20 mouse cellular contexts compared by ENCODE assay signal in the genomic region with DNA sequence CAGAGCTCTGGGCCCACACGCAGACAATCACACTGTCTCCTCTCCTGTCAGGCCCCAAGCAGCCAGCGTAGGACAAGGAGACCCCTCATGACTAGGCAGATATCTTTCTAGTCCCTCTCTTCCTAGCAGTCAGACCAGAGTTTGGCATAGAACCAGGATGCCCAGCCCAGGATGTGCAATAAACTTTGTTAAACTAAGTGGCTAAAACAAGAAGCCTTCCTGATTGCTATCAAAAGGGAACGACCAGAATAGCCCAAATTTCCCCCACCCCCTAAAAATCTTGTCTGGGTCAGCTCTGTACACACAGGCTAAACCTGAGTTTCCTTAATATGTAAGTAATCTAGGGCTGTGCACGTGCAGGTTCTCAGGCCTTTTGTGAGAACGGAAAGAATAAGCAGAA. TPM values are rescaled to one million over a fixed set of nuclear protein-coding genes. Genes with fewer than 3 reads are reported as not detected.
DNase-seq lines count a peak whose midpoint lies in the region; ATAC-seq and TF ChIP-seq lines count a peak whose summit lies in the region.
"Had no signal": no experiment of that assay in that cellular context is flagged by ENCODE, and none has a peak within 500 bp of the region (broad histone marks: within the 10 kb centered on the region; RNA-seq: fewer than 3 reads in every experiment).

No protein-coding gene starts in this region.

- no peaks in the 10 kb centered on the region for H3K9me3 ChIP-seq in heart, embryonic 10.5 days
- no peaks in the 10 kb centered on the region for H3K9me3 ChIP-seq in midbrain, embryonic 13.5 days
- no peaks in the 10 kb centered on the region for H3K9me3 ChIP-seq in midbrain, embryonic 10.5 days (replicated peaks)
- H3K9me3 ChIP-seq: heart, embryonic 15.5 days; limb, embryonic 13.5 days had no signal

- 0 out of 2 replicates have a peak overlapping the region, but pooled peaks have one; percentile 1 for H3K9ac ChIP-seq in midbrain, embryonic 13.5 days (replicated peaks)
- H3K9ac ChIP-seq: heart, embryonic 15.5 days; hindbrain, embryonic 14.5 days; limb, embryonic 13.5 days had no signal

- intact Hi-C loops in heart, postnatal 36 days (cut with DNase I) = no loop called here

- peaks cover 25% of the 10 kb centered on the region for H3K4me1 ChIP-seq in heart, embryonic 10.5 days
- peaks cover 37% of the 10 kb centered on the region for H3K4me1 ChIP-seq in midbrain, embryonic 13.5 days (replicated peaks)
- H3K4me1 ChIP-seq in midbrain, embryonic 10.5 days = peaks cover 42% of the 10 kb centered on the region

- H3K27ac ChIP-seq in heart, embryonic 10.5 days = no peak overlapping the region
- H3K27ac ChIP-seq in midbrain, embryonic 13.5 days = no peak overlapping the region
- H3K27ac ChIP-seq in midbrain, embryonic 10.5 days (replicated peaks) = no peak overlapping the region
- H3K27ac ChIP-seq in layer of hippocampus, adult 2 months = no peak overlapping the region
- H3K27ac ChIP-seq: heart, embryonic 15.5 days; hindbrain, embryonic 14.5 days; limb, embryonic 13.5 days had no signal

- peaks cover 29% of the 10 kb centered on the region for H3K36me3 ChIP-seq in heart, embryonic 10.5 days
- peaks cover 32% of the 10 kb centered on the region for H3K36me3 ChIP-seq in midbrain, embryonic 13.5 days
- H3K36me3 ChIP-seq in midbrain, embryonic 10.5 days = peaks cover 32% of the 10 kb centered on the region

- H3K4me3 ChIP-seq in heart, embryonic 10.5 days = no peak overlapping the region
- no peak overlapping the region for H3K4me3 ChIP-seq in midbrain, embryonic 13.5 days (replicated peaks)
- H3K4me3 ChIP-seq in midbrain, embryonic 10.5 days = no peak overlapping the region
- no peak overlapping the region for H3K4me3 ChIP-seq in layer of hippocampus, adult 2 months
- H3K4me3 ChIP-seq: erythroblast, embryonic 14.5 days; heart, embryonic 15.5 days; limb, embryonic 13.5 days had no signal

- no peak overlapping the region for H3K4me2 ChIP-seq in midbrain, embryonic 13.5 days (replicated peaks)
- H3K4me2 ChIP-seq: heart, embryonic 15.5 days; hindbrain, embryonic 14.5 days; limb, embryonic 13.5 days had no signal

- TF ChIP-seq CTCF in layer of hippocampus, adult 2 months (conservative IDR thresholded peaks at IDR 0.05) = no peak

- no peak for ATAC-seq in midbrain, embryonic 13.5 days

- peak; percentile 6 for DNase-seq in cerebellum, adult 11-12 months
- no peak for DNase-seq in cerebellum, adult 9-11 months
- peak; percentile 28 for DNase-seq in heart, embryonic 10.5 days (ENCODE audit: low spot score)
- DNase-seq in heart, postnatal 36 days = no peak
- DNase-seq in midbrain, embryonic 10.5 days (ENCODE audit: low spot score) = no peak
- DNase-seq in layer of hippocampus, adult 9-10 months (ENCODE audit: low spot score) = no peak
- no peak for DNase-seq in layer of hippocampus, adult 2 months (ENCODE audit: low spot score in 2 of 2)
- DNase-seq: adrenal gland, postnatal 10 days; cerebellum, adult 18-20 months; kidney, adult 11 months; kidney, postnatal 10 days; layer of hippocampus, adult 9-11 months; right cerebral cortex, adult 18-20 months; thymus, adult 18-20 months had no signal

- 82% methylated on average over 5 of the region's 5 CpGs for WGBS in heart, embryonic 10.5 days
- WGBS in midbrain, embryonic 13.5 days = 85% methylated on average over 5 of the region's 5 CpGs
- 88% methylated on average over 5 of the region's 5 CpGs for WGBS in midbrain, embryonic 10.5 days

- H3K27me3 ChIP-seq in heart, embryonic 10.5 days (ENCODE audit: insufficient read depth, poor library complexity, severe bottlenecking) = peaks cover 4% of the 10 kb centered on the region
- no peaks in the 10 kb centered on the region; the same call in 1 of the 2 replicates for H3K27me3 ChIP-seq in midbrain, embryonic 13.5 days
- peaks cover 19% of the 10 kb centered on the region for H3K27me3 ChIP-seq in midbrain, embryonic 10.5 days (ENCODE audit: low read depth, poor library complexity, severe bottlenecking)
- H3K27me3 ChIP-seq: heart, embryonic 15.5 days; limb, embryonic 13.5 days had no signal

RNA-seq across cellular contexts. Expression of gene Impdh1, which starts 8.0 kb away (rescaled TPM):
- polyA plus RNA-seq in heart, embryonic 10.5 days (2016; fragmentation: Nextera tagmentation; extraction: Ambion mirVana) = 50.7 and 54.0 TPM in 2 replicates
- 10 to 100 TPM; 21.5 to 26.3 TPM for total RNA-seq in heart, postnatal 36 days (2021)
- polyA plus RNA-seq in midbrain, embryonic 13.5 days (2015; fragmentation: Nextera tagmentation; extraction: Ambion mirVana) = 43.5 and 51.8 TPM in 2 replicates
- polyA plus RNA-seq in midbrain, embryonic 10.5 days (2016; fragmentation: Nextera tagmentation; extraction: Ambion mirVana) = 45.6 and 53.5 TPM in 2 replicates
- total RNA-seq in layer of hippocampus, adult 2 months (2021) = 10 to 100 TPM; 40.7 to 47.5 TPM

RNA-seq across cellular contexts. Expression of gene Prrt4, which starts 28.8 kb away (rescaled TPM):
- polyA plus RNA-seq in heart, embryonic 10.5 days (2016; fragmentation: Nextera tagmentation; extraction: Ambion mirVana) = 3.2 and 4.3 TPM in 2 replicates
- 1 to 10 TPM; 3.6 to 4.0 TPM for total RNA-seq in heart, postnatal 36 days (2021)
- polyA plus RNA-seq in midbrain, embryonic 13.5 days (2015; fragmentation: Nextera tagmentation; extraction: Ambion mirVana) = 2.7 and 3.6 TPM in 2 replicates
- 0.83 and 1.1 TPM in 2 replicates for polyA plus RNA-seq in midbrain, embryonic 10.5 days (2016; fragmentation: Nextera tagmentation; extraction: Ambion mirVana)
- 1 to 10 TPM; 2.6 to 2.7 TPM for total RNA-seq in layer of hippocampus, adult 2 months (2021)
- total RNA-seq: megakaryocyte, adult 5-6 weeks had no signal

RNA-seq across cellular contexts. Expression of gene Rbm28, which starts 43.4 kb away (rescaled TPM):
- 30.0 and 44.4 TPM in 2 replicates for polyA plus RNA-seq in heart, embryonic 10.5 days (2016; fragmentation: Nextera tagmentation; extraction: Ambion mirVana)
- 10 to 100 TPM; 19.9 to 20.1 TPM for total RNA-seq in heart, postnatal 36 days (2021)
- 47.2 and 48.5 TPM in 2 replicates for polyA plus RNA-seq in midbrain, embryonic 13.5 days (2015; fragmentation: Nextera tagmentation; extraction: Ambion mirVana)
- polyA plus RNA-seq in midbrain, embryonic 10.5 days (2016; fragmentation: Nextera tagmentation; extraction: Ambion mirVana) = 51.6 and 54.9 TPM in 2 replicates
- 10 to 100 TPM; 43.6 to 51.0 TPM for total RNA-seq in layer of hippocampus, adult 2 months (2021)

Comparison
In these comparisons a context has a peak if more than half of its experiments do, and no peak if none do; other contexts are left out.
1. DNase-seq: peak in cerebellum, adult 11-12 months (single experiment) and heart, embryonic 10.5 days (single experiment); none in cerebellum, adult 9-11 months (single experiment), heart, postnatal 36 days (0 of 2), midbrain, embryonic 10.5 days (single experiment), layer of hippocampus, adult 9-10 months (single experiment) and layer of hippocampus, adult 2 months (0 of 2).